Mouse (Mus musculus): ENCODE measurements around the gene Adgrg7. TPM values are rescaled to one million over a fixed set of nuclear protein-coding genes. Genes with fewer than 3 reads are reported as not detected.

Adgrg7 gene
- total and polyA plus RNA-seq, 3 experiments, result 0.20 to 1.5 (median 0.29) TPM

DNA sequence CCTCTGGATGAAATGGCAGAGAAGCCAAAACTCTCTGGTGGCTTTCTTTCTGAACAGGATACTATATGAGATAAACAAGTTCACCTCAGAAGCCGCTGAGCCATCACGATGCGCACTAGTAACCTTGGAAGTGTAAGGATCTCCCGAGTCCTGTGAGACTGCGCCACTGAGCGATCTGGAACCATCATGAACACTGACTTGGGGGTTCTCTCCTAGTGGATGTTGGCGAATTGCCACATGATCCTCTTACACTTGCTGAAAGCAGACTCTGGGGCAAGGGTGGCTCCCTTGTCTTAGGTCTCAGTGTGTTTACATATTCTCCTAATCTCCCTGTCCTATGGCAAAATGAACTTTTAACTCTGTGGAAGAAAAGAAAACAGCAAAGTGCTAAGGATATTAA, 5.3 kb upstream of the Adgrg7 start:
- no peak for DNase-seq (ENCODE audit: extremely low read depth)
- Histone ChIP-seq H3K79me2 (replicated peaks; ENCODE audit: control insufficient read depth, extremely low read depth, insufficient read depth, poor library complexity, severe bottlenecking) (no peaks in the 10 kb centered on the region), H3K9me3 (replicated peaks; ENCODE audit: low read length) (no peaks in the 10 kb centered on the region), H3K9ac (ENCODE audit: insufficient read depth, low read depth) (no peak overlapping the region), H3K36me3 (replicated peaks in 1 of 2; ENCODE audit: control insufficient read depth in 1 of 2, insufficient read depth in 1 of 2, low read length in 1 of 2) (peaks cover 0 to 1% of the 10 kb centered on the region in 2 experiments), H3K4me1 (ENCODE audit: control insufficient read depth in 1 of 2, insufficient read depth in 2 of 2) (no peaks in the 10 kb centered on the region), H3K4me3 (replicated peaks in 1 of 3; ENCODE audit: low read depth in 2 of 3, low read length in 2 of 3, poor library complexity in 1 of 3) (no peak overlapping the region), H3K27me3 (replicated peaks) (no peaks in the 10 kb centered on the region), H3K4me2 (ENCODE audit: insufficient read depth, low read depth, poor library complexity, severe bottlenecking) (no peak overlapping the region), H3K27ac (ENCODE audit: insufficient read depth, low read depth) (no peak overlapping the region)
- no peak for TF ChIP-seq HCFC1 (IDR thresholded peaks at IDR 0.05; ENCODE audit: low read depth, low read length)
- TF ChIP-seq ZKSCAN1 (IDR thresholded peaks at IDR 0.05; ENCODE audit: borderline replicate concordance, low read depth, low read length), result no peak
- TF ChIP-seq NRF1 (IDR thresholded peaks at IDR 0.05; ENCODE audit: low read depth, low read length), result no peak
- no peak for TF ChIP-seq MAZ (IDR thresholded peaks at IDR 0.05; ENCODE audit: low read depth, low read length)
- no peak for TF ChIP-seq ZNF384 (IDR thresholded peaks at IDR 0.05; ENCODE audit: low read depth, low read length)
- no peak for TF ChIP-seq RAD21 (IDR thresholded peaks at IDR 0.05; ENCODE audit: low read depth, low read length)
- no peak for TF ChIP-seq SIN3A (IDR thresholded peaks at IDR 0.05; ENCODE audit: low read length)
- TF ChIP-seq ELF1 (IDR thresholded peaks at IDR 0.05; ENCODE audit: low read depth, low read length), result no peak
- TF ChIP-seq E2F4 (IDR thresholded peaks at IDR 0.05; ENCODE audit: insufficient replicate concordance, low read depth, low read length), result no peak
- TF ChIP-seq UBTF (IDR thresholded peaks at IDR 0.05; ENCODE audit: low read depth, low read length), result no peak
- no peak for TF ChIP-seq IRF4 (IDR thresholded peaks at IDR 0.05; ENCODE audit: low read depth, low read length)
- no peak for TF ChIP-seq POLR2AphosphoS2 (IDR thresholded peaks at IDR 0.05; ENCODE audit: low read depth, low read length)
- TF ChIP-seq TBP (conservative IDR thresholded peaks at IDR 0.05; ENCODE audit: low read depth, low read length), result no peak
- no peak for TF ChIP-seq MEF2A (IDR thresholded peaks at IDR 0.05; ENCODE audit: borderline replicate concordance, low read depth, low read length)
- no peak for TF ChIP-seq USF1 (IDR thresholded peaks at IDR 0.05; ENCODE audit: low read depth, low read length)
- no peak for TF ChIP-seq MAFK (IDR thresholded peaks at IDR 0.05; ENCODE audit: insufficient replicate concordance, low read length)
- in situ Hi-C loops (cut with MboI; ENCODE audit: low pct_ligation_motif_present, low pct_unique_long_range_greater_than_20kb, low sequenced_read_pairs) (no loop called here), dilution Hi-C loops (cut with MboI; ENCODE audit: extremely low pct_ligation_motif_present, extremely low pct_unique_long_range_greater_than_20kb, low sequenced_read_pairs) (no loop called here)

DNA sequence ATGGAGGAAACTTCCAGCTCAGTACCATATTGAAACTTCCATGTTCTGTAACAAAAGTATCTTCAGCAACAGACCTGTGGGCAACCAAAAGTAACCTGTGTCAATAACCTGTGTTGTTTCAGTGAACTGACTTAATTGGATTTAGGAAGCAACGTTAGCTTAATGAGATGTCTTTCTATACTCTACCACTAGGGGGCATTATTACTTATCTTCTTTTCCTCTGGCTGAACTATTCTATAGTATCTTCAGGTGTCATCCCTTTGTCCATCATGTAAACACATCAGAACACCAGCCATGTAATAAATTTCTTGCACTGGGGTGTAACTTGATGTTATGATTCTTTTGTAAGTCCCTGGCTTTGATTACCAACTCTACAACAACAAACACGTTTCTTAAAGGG, 4.8 kb upstream of the Adgrg7 start:
- H3K79me2 ChIP-seq (replicated peaks; ENCODE audit: control insufficient read depth, extremely low read depth, insufficient read depth, poor library complexity, severe bottlenecking), result no peaks in the 10 kb centered on the region
- in situ Hi-C loops (cut with MboI; ENCODE audit: low pct_ligation_motif_present, low pct_unique_long_range_greater_than_20kb, low sequenced_read_pairs) (no loop called here), dilution Hi-C loops (cut with MboI; ENCODE audit: extremely low pct_ligation_motif_present, extremely low pct_unique_long_range_greater_than_20kb, low sequenced_read_pairs) (no loop called here)
- DNase-seq (ENCODE audit: extremely low read depth), result peak; percentile 69
- H3K4me1 ChIP-seq (ENCODE audit: control insufficient read depth in 1 of 2, insufficient read depth in 2 of 2), result no peaks in the 10 kb centered on the region
- no peaks in the 10 kb centered on the region for H3K27me3 ChIP-seq (replicated peaks)
- H3K9ac ChIP-seq (ENCODE audit: insufficient read depth, low read depth), result no peak overlapping the region
- TF ChIP-seq ZC3H11A (IDR thresholded peaks at IDR 0.05; ENCODE audit: low read depth, low read length), result peak; percentile 54; the same call in 1 of the 2 replicates
- TF ChIP-seq RAD21 (IDR thresholded peaks at IDR 0.05; ENCODE audit: low read depth, low read length), result peak; percentile 75
- peak; percentile 85 for TF ChIP-seq SMC3 (IDR thresholded peaks at IDR 0.05; ENCODE audit: low read depth, low read length)
- no peak for TF ChIP-seq POLR2AphosphoS2 (IDR thresholded peaks at IDR 0.05; ENCODE audit: low read depth, low read length)
- peak; percentile 63 to 86; a peak in 3 of 4 replicates for TF ChIP-seq CTCF (conservative IDR thresholded peaks at IDR 0.05 in 1 of 2, IDR thresholded peaks at IDR 0.05 in 1 of 2; ENCODE audit: low read depth in 2 of 2, low read length in 2 of 2)
- no peak for TF ChIP-seq RCOR1 (conservative IDR thresholded peaks at IDR 0.05; ENCODE audit: low read depth, low read length)
- H3K36me3 ChIP-seq (replicated peaks in 1 of 2; ENCODE audit: control insufficient read depth in 1 of 2, insufficient read depth in 1 of 2, low read length in 1 of 2), result peaks cover 0 to 1% of the 10 kb centered on the region in 2 experiments
- H3K27ac ChIP-seq (ENCODE audit: insufficient read depth, low read depth), result no peak overlapping the region
- no peak overlapping the region for H3K4me2 ChIP-seq (ENCODE audit: insufficient read depth, low read depth, poor library complexity, severe bottlenecking)
- H3K9me3 ChIP-seq (replicated peaks; ENCODE audit: low read length), result no peaks in the 10 kb centered on the region
- no peak overlapping the region for H3K4me3 ChIP-seq (replicated peaks in 1 of 3; ENCODE audit: low read depth in 2 of 3, low read length in 2 of 3, poor library complexity in 1 of 3)

All from CH12.LX (cell line).